Mouse (Mus musculus): ENCODE measurements around the gene Nap1l1. TPM values are rescaled to one million over a fixed set of nuclear protein-coding genes. Genes with fewer than 3 reads are reported as not detected.

The Nap1l1 gene
- total RNA-seq, 2 experiments from 2014 or later: 222 to 226 TPM

DNA sequence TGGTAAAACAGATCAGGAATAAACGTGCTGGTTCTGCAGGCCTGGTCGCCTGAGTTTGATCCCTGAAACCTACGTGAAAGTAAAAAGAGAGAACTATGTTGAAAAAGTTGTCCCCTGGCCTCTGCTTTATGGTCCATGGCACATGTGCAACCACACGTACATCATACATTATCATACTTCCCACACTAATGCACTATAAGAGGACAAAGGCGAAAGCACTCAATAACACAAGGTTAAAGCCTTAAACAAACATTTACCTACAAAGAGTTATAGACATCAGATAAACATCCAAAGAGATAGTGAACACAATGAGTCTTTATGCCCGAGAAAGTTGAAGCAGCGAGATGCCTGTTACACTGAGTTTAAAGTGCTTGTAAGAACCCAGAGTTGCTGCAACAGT, 57.4 kb downstream of the Nap1l1 start:
- no peak for DNase-seq (ENCODE audit: low spot score in 2 of 2)
- intact Hi-C loops (cut with DNase I): no loop called here

DNA sequence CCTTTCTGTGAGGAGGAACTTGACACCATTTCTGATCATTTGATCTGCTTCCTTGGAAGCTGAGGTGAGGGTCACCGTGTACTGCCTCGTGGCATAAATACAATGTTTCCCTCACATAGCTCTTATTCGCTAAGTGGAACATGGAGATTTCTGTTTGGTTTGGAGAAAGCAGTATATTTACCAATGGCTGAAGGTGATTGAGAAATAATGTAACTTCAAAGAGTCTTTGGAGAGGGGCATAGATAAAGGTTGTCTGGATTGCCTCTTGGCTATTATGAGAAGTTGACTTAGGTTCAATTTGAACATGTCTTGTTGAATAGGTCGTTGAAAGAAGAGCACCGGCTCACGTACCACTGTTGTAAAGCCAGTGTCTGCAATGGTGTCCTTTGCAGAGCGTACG, 61.7 kb downstream of the Nap1l1 start:
- DNase-seq (ENCODE audit: low spot score in 2 of 2): no peak
- intact Hi-C loops (cut with DNase I): no loop called here

DNA sequence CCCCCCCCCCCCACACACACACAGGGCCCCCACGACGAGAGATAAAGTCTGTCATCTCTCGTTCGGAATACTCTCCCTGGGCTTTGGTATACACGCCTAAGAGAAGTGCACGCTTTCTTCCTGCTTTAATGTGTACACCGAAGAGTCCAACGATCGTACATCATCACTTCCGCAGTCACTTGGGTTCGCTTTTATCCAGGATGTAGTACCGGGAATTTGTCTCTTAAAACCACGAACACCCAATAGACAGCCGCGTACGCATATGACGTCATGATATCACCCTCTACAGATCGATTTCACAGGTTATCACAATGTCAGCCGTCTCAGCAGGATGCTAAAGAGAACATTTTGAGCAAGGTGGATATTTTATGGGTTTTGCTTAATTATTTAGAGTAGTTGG, 64.4 kb downstream of the Nap1l1 start:
- DNase-seq (ENCODE audit: low spot score in 2 of 2): no peak
- intact Hi-C loops (cut with DNase I): no loop called here

DNA sequence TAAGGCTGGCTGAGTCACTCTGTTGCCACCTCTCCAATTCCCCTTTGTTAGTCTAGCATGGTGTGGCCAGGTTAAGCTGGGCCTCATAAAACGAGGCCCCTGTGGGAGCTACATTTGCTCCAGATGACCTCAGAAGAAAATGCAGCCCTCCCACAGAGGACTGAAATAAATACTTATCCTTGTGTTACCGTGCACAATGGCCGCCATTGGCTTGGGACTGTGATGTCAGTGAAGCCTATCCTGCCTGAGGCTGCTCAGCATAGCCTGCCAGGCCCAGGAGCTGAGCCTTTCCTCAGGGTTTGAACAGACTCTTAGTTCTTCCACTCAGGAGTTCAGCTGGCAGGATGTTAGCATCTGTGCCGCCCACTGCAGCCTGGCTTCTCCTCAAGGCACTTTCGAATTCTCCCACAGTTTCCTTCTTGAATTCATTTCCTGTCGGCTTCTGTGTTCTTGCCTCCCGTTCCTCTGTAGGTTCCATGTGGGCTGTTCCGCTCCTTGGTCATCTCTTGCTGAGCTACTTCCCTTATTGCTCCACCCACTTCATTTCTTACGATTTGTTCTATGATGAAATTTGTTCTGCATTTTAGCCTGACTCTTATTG, 66.8 kb downstream of the Nap1l1 start:
- intact Hi-C loops (cut with DNase I): no loop called here
- peak; percentile 70 to 79 for DNase-seq (ENCODE audit: low spot score in 2 of 2)

DNA sequence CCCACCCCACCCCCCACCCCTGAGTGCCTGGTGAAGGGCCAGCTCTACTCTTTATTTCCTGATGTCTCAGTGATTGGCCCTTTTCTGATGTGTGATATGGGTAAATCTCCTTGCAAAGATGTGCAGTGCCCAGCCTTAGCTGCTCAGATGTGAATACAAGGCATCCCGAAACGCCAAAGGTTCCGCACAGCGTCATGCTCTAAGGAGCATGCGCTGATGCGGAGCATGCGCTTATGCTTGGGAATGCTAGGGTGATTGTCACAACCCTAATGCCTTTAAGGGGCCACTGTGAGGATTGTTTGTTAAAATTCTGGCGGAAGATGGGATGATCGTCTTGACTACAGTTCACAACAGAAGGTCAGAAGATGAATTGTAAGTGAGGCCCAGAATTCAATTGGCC, 67.7 kb downstream of the Nap1l1 start:
- intact Hi-C loops (cut with DNase I): no loop called here
- DNase-seq (ENCODE audit: low spot score in 2 of 2): no peak

DNA sequence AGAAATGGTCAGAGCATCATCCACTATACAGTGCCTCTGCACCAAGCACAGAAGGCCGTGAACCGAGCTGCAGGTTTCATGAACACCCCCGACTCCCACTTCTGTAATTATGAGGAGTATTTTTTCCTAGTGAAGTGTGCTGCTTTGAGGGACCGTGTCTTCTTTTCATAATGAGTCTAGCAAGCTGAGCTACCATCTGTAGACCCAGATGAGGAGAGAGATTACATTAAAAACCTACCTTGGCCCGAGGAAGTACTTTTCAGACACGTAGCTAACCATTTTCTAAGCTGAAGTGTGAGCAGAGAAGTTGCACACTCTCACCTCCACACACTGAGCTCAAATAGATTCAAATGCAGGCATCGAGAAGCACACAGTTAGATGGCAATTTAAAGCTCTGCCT, 70.1 kb downstream of the Nap1l1 start:
- DNase-seq (ENCODE audit: low spot score in 2 of 2): peak in 1 of 2 experiments; percentile 12
- intact Hi-C loops (cut with DNase I): no loop called here

DNA sequence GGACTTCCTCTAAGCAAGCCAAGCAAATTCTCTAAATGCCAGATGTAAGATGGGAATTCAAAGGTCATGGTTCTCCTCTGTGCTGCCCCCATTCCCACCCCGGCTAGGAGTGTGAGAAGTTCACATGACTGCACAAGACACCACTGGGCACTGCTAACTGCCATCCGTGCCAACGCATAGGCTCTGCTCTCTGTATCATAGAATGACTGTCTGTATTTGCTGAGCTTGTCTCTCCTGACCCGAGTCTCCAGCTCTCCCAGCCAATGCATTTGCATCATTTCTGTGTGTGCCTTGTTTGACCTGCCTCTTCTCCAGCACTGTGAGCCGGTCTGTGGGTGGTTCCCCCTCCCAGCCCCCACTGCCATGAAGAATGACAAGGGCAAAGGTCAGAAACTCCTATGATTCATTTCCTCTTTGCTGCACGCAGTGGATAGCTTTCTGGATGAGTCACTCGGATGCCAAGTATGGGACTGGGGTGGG, 70.8 kb downstream of the Nap1l1 start:
- intact Hi-C loops (cut with DNase I): no loop called here
- peak in 1 of 2 experiments; percentile 13 for DNase-seq (ENCODE audit: low spot score in 2 of 2)

DNA sequence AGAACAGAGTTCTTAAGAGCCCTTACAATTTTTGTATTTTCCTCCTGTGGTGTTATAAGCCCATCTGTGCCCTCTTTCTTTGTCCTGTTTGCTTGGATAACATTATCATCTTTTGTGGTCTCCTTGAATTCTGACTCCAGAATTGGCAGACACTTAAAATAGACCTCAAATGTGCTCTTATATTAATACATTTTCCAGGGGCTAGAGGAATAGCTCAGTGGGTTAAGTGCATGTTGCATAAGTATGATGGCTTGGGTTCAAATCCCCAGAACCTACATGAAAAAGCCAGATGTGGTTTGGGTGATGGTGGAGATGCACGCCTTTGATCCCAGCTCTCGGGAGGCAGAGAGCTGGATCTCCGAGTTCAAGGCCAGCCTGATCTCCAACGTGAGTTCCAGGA, 71.3 kb downstream of the Nap1l1 start:
- intact Hi-C loops (cut with DNase I): no loop called here
- no peak for DNase-seq (ENCODE audit: low spot score in 2 of 2)

DNA sequence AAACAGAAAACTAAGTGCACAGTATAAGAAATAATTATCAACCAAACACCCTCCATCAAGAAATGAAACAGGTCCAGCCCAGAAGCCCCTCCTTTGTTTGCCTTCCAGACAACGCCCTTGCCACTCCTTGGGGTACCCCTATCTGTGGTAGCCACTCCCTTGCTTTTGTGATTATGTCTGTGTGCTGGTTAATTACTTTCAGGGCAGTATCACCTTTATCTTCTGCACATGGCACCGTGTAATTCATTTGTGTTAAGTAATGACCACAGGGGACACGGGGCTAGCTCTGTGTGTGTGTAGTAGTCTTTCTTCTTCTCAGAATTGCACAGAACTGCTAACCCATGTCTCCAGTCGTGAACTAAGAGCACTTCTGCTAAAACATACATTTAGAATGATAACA, 72.6 kb downstream of the Nap1l1 start:
- intact Hi-C loops (cut with DNase I): no loop called here
- DNase-seq (ENCODE audit: low spot score in 2 of 2): no peak

Other genes with a start within 250 kb of the Nap1l1 start
- 1 to 10 TPM; 4.1 to 5.2 TPM for gene Bbs10, start 174.5 kb upstream of the Nap1l1 start, total RNA-seq (2021)
- gene Phlda1, start 33.1 kb downstream of the Nap1l1 start, total RNA-seq (2021): 10 to 100 TPM; 31.6 to 32.5 TPM